Mouse (Mus musculus) adrenal gland, adult (tissue): ENCODE measurements around the gene Ednra.

Source experiments
- DNase-seq, 2 experiments: peaks; one replicate each; pipeline ENCODE4 v3.0.0; 2022 to 2023; ENCODE audit warnings: low spot score in 1 of 2; ENCODE audit not compliant: inconsistent age in 2 of 2

The Ednra gene

GRCm38 (mm10) chr8:77724046-77724930, at the start of gene Ednra:
Ednra (minus strand) TSS chr8:77724464.
- peak; percentile 85 to 94 for DNase-seq

- DNase-seq = peak in 1 of 2 experiments; percentile 47
Observed at GRCm38 (mm10) chr8:77773831-77774230, 49.6 kb upstream of the Ednra start.

GRCm38 (mm10) chr8:77773256-77773655, 49.0 kb upstream of the Ednra start:
- DNase-seq = peak in 1 of 2 experiments; percentile 39

- peak; percentile 38 to 80 for DNase-seq
Observed at GRCm38 (mm10) chr8:77772210-77772886, 48.1 kb upstream of the Ednra start.

- DNase-seq = peak in 1 of 2 experiments; percentile 74
Observed at GRCm38 (mm10) chr8:77770966-77771365, 46.7 kb upstream of the Ednra start.

GRCm38 (mm10) chr8:77768916-77769315, 44.7 kb upstream of the Ednra start:
- peak; percentile 52 to 86 for DNase-seq

- peak in 1 of 2 experiments; percentile 60 for DNase-seq
Observed at GRCm38 (mm10) chr8:77764253-77764652, 40.0 kb upstream of the Ednra start.

- no peak for DNase-seq
Observed at GRCm38 (mm10) chr8:77762967-77763366, 38.7 kb upstream of the Ednra start.

GRCm38 (mm10) chr8:77755441-77755840, 31.2 kb upstream of the Ednra start:
- peak in 1 of 2 experiments; percentile 76 for DNase-seq

- no peak for DNase-seq
Observed at GRCm38 (mm10) chr8:77753796-77754195, 29.5 kb upstream of the Ednra start.

- peak; percentile 69 to 83 for DNase-seq
Observed at GRCm38 (mm10) chr8:77752041-77752440, 27.8 kb upstream of the Ednra start.

GRCm38 (mm10) chr8:77750407-77750806, 26.1 kb upstream of the Ednra start:
- DNase-seq = no peak

GRCm38 (mm10) chr8:77744476-77744875, 20.2 kb upstream of the Ednra start:
- no peak for DNase-seq

GRCm38 (mm10) chr8:77742395-77742794, 18.1 kb upstream of the Ednra start:
- no peak for DNase-seq

GRCm38 (mm10) chr8:77741050-77741777, 16.9 kb upstream of the Ednra start:
- DNase-seq = no peak

GRCm38 (mm10) chr8:77738419-77738818, 14.2 kb upstream of the Ednra start:
- DNase-seq = no peak

- peak; percentile 51 to 61 for DNase-seq
Observed at GRCm38 (mm10) chr8:77737327-77737726, 13.1 kb upstream of the Ednra start.

- no peak for DNase-seq
Observed at GRCm38 (mm10) chr8:77733792-77734191, 9.5 kb upstream of the Ednra start.

- DNase-seq = no peak
Observed at GRCm38 (mm10) chr8:77732964-77733363, 8.7 kb upstream of the Ednra start.

GRCm38 (mm10) chr8:77725406-77725805, 1.1 kb upstream of the Ednra start:
- no peak for DNase-seq

GRCm38 (mm10) chr8:77723534-77724045, 674 bp downstream of the Ednra start:
- DNase-seq = peak; percentile 80 to 92
